Mouse (Mus musculus) midbrain, postnatal 0 days (tissue): Measurements from ENCODE around the gene Fem1b. TPM values are rescaled to one million over a fixed set of nuclear protein-coding genes. Genes with fewer than 3 reads are reported as not detected.

Source experiments
- ATAC-seq: fragments of 200-750 bp; cut with Nextera tagmentation; 2 replicates; pipeline ENCODE4 v1.8.0; 2017; ENCODE audit warnings: moderate number of reproducible peaks, mild to moderate bottlenecking, moderate TSS enrichment, moderate library complexity; ENCODE audit not compliant: low FRiP score
- DNase-seq: peaks from one replicate; pipeline ENCODE4 v3.0.0-alpha.2; 2015; ENCODE audit warnings: low spot score
- H3K27ac ChIP-seq: fragments of 300-500 bp; sonication (generic); 2 replicates; pipeline ENCODE4 v1.5.1; 2014; ENCODE audit warnings: low read depth, mild to moderate bottlenecking, low read length, mixed read lengths
- H3K27me3 ChIP-seq: fragments of 300-500 bp; sonication (generic); 2 replicates; pipeline ENCODE4 v1.6.1; 2014; ENCODE audit warnings: low read length, control low read depth, mixed read lengths; ENCODE audit not compliant: insufficient read depth
- H3K36me3 ChIP-seq: fragments of 300-500 bp; sonication (generic); 2 replicates; pipeline ENCODE4 v1.6.1; 2014; ENCODE audit warnings: low read length, control low read depth, mixed read lengths; ENCODE audit not compliant: insufficient read depth
- H3K4me1 ChIP-seq: fragments of 300-500 bp; sonication (generic); 2 replicates; pipeline ENCODE4 v1.6.1; 2014; ENCODE audit warnings: mild to moderate bottlenecking, control low read depth, antibody characterized with exemption, low read length, mixed read lengths; ENCODE audit not compliant: insufficient read depth
- H3K4me2 ChIP-seq: fragments of 300-500 bp; sonication (generic); 2 replicates; pipeline ENCODE4 v1.6.1; 2014; ENCODE audit warnings: low read depth, mild to moderate bottlenecking, low read length, mixed read lengths; ENCODE audit not compliant: poor library complexity, severe bottlenecking
- H3K4me3 ChIP-seq: fragments of 300-500 bp; sonication (generic); 2 replicates; pipeline ENCODE4 v1.5.1; 2014; ENCODE audit warnings: low read depth, mild to moderate bottlenecking, low read length, moderate library complexity
- H3K9ac ChIP-seq: fragments of 300-500 bp; sonication (generic); replicated peaks from 2 replicates; pipeline ENCODE4 v1.6.1; 2014; ENCODE audit warnings: mild to moderate bottlenecking, low read length, moderate library complexity, mixed read lengths; ENCODE audit not compliant: poor library complexity, severe bottlenecking
- H3K9me3 ChIP-seq: fragments of 300-500 bp; sonication (generic); 2 replicates; pipeline ENCODE4 v1.6.1; 2016; ENCODE audit warnings: low read length, control low read depth
- CTCF ChIP-seq: IDR thresholded peaks from 2 replicates; pipeline ENCODE4 v1.5.1; 2016; ENCODE audit warnings: antibody characterized with exemption, mild to moderate bottlenecking
- WGBS: fragments of 180-500 bp; shearing (Covaris S2); extraction: QIAGEN DNeasy Blood & Tissue Kit; methylation state at CpG from one replicate; pipeline ENCODE4 v1.1.7; 2014; 5-methylcytosine and 5-hydroxymethylcytosine counted together
- polyA plus RNA-seq: library from polyadenylated mRNA; unstranded; fragments of >200 nt; fragmentation: Nextera tagmentation; extraction: Ambion mirVana; gene quantifications from 2 replicates; pipeline ENCODE4 v1.2.1, GENCODE M21; 2015
- total RNA-seq: library from RNA; depleted of rRNA; stranded (reverse); fragments of >200 nt; gene quantifications from 2 replicates; pipeline ENCODE4 v1.2.3, GENCODE M21; 2014

Gene Fem1b
- total and polyA plus RNA-seq, 2 experiments from 2014 or later, result 42.0 to 193 TPM

GRCm38 (mm10) chr9:62834906-62835305, 23.2 kb upstream of the Fem1b start:
- no peak for ATAC-seq
- H3K27me3 ChIP-seq, result no peaks in the 10 kb centered on the region

GRCm38 (mm10) chr9:62829877-62830276, 18.1 kb upstream of the Fem1b start:
- Histone ChIP-seq H3K9me3 (no peaks in the 10 kb centered on the region), H3K27ac (no peak overlapping the region), H3K4me3 (no peak overlapping the region), H3K36me3 (no peaks in the 10 kb centered on the region), H3K4me1 (peaks cover 3% of the 10 kb centered on the region; the same call in 1 of the 2 replicates), H3K4me2 (no peak overlapping the region), H3K27me3 (no peaks in the 10 kb centered on the region), H3K9ac (no peak overlapping the region)
- DNase-seq (no peak), ATAC-seq (no peak)
- TF ChIP-seq CTCF, result no peak
- 79% methylated on average over 6 of the region's 6 CpGs for WGBS

More at GRCm38 (mm10) chr9:62834906-62835305, 23.2 kb upstream of the Fem1b start:
- Histone ChIP-seq H3K36me3 (no peaks in the 10 kb centered on the region), H3K4me2 (no peak overlapping the region), H3K27ac (no peak overlapping the region), H3K4me3 (no peak overlapping the region), H3K9me3 (no peaks in the 10 kb centered on the region), H3K4me1 (peaks cover 3% of the 10 kb centered on the region; the same call in 1 of the 2 replicates), H3K9ac (no peak overlapping the region)
- DNase-seq, result no peak
- TF ChIP-seq CTCF, result no peak
- 88% methylated on average over 5 of the region's 5 CpGs for WGBS

GRCm38 (mm10) chr9:62828662-62829086, 16.9 kb upstream of the Fem1b start:
- peak; percentile 97 for TF ChIP-seq CTCF
- WGBS, result under 1% methylated on average over 23 of the region's 23 CpGs

DNA sequence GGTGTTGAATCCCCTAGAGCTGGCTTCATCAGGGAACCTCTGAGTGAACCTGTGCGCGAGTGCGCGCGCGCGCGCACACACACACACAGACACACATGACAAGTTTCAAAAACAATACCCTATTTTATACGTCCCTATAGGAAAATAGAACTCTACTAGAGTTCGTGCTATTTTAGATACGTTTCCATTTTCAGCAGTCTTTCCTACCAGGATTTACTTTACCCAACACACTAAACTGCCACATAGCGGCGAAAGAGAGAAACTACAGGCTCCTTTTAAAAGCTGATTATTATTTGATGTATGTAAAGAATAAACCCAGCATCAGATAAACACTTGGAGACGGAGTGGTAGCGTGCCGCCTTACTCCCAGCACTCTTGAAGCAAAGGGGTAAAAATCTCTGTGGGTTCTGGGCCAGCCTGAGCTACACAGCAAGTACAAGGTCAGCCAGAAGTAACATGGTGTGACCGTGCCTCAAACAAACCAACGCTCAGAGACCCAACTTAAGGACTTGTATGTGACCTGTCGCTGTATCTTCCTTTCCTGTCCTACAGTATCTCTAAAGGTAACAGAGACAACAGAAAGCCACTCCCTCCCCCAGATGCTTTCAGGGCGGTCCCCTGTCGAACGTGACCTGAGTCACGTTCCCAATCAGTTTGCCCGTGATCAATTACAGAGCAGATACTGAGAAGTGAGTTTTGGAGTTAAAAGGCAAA, 16.4 kb upstream of the Fem1b start:
- DNase-seq (peak; percentile 75), ATAC-seq (no peak)
- peak overlapping the region; percentile 52 for H3K27ac ChIP-seq
- H3K27me3 ChIP-seq, result no peaks in the 10 kb centered on the region
- no peaks in the 10 kb centered on the region for H3K36me3 ChIP-seq
- H3K9ac ChIP-seq, result no peak overlapping the region
- 2% methylated on average over 24 of the region's 24 CpGs for WGBS
- no peaks in the 10 kb centered on the region for H3K9me3 ChIP-seq
- H3K4me1 ChIP-seq, result peaks cover 3% of the 10 kb centered on the region; the same call in 1 of the 2 replicates
- peak overlapping the region; percentile 48 for H3K4me2 ChIP-seq
- TF ChIP-seq CTCF, result peak; percentile 78
- H3K4me3 ChIP-seq, result peak overlapping the region; percentile 29; the same call in 1 of the 2 replicates

More at GRCm38 (mm10) chr9:62828662-62829086, 16.9 kb upstream of the Fem1b start:
- ATAC-seq (peak; percentile 92), DNase-seq (peak; percentile 97)
- Histone ChIP-seq H3K27me3 (no peaks in the 10 kb centered on the region), H3K9ac (no peak overlapping the region), H3K9me3 (no peaks in the 10 kb centered on the region), H3K36me3 (no peaks in the 10 kb centered on the region), H3K27ac (peak overlapping the region; percentile 52; the same call in 1 of the 2 replicates), H3K4me3 (peak overlapping the region; percentile 29), H3K4me2 (peak overlapping the region; percentile 48), H3K4me1 (peaks cover 3% of the 10 kb centered on the region; the same call in 1 of the 2 replicates)

DNA sequence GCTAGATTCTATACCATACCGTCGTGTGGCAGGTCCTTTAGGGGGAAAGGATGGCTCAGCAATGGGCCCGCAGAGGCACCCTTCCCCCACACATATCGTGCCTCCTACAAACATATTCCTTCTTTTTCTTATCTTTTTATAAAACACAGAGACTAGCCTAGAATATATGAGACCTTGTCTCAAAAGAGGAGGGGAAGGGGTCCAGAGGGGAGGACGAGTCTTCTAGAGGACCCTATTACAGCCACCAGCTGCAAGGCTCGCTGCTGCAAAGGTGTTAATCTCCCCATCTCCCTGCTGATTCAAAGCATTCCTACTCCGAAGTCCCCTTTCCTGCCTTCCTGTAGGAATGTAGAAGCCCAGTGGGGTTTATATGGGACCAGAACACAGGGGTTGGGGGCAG, 14.7 kb upstream of the Fem1b start:
- H3K4me3 ChIP-seq, result no peak overlapping the region
- no peak for TF ChIP-seq CTCF
- DNase-seq, result no peak
- no peak overlapping the region for H3K4me2 ChIP-seq
- 0 out of 2 replicates have a peak overlapping the region, but pooled peaks have one; percentile 8 for H3K9ac ChIP-seq
- ATAC-seq, result no peak
- no peaks in the 10 kb centered on the region for H3K36me3 ChIP-seq
- H3K27me3 ChIP-seq, result no peaks in the 10 kb centered on the region
- no peaks in the 10 kb centered on the region for H3K9me3 ChIP-seq
- peaks cover 3% of the 10 kb centered on the region; the same call in 1 of the 2 replicates for H3K4me1 ChIP-seq
- H3K27ac ChIP-seq, result peak overlapping the region; percentile 57; the same call in 1 of the 2 replicates
- WGBS, result 7% methylated on average over 7 of the region's 7 CpGs
